Mouse (Mus musculus) layer of hippocampus, postnatal 25 days (tissue): Measurements from ENCODE around the gene Nfkbia. TPM values are rescaled to one million over a fixed set of nuclear protein-coding genes. Genes with fewer than 3 reads are reported as not detected.
A peak's percentile ranks its signal among the peaks of the same experiment; 100 is the strongest.

ENCODE experiments used
- DNase-seq, 2 experiments: peaks; one replicate each; pipeline ENCODE4 v3.0.0; 2022; ENCODE audit warnings: mixed read lengths in 2 of 2, low spot score in 1 of 2; ENCODE audit errors: extremely low spot score in 1 of 2
- total RNA-seq, 2 experiments: library from RNA; stranded (reverse); gene quantifications; 2 replicates each; pipeline ENCODE4 v1.2.3; 2021

Gene Nfkbia
- total RNA-seq, 2 experiments from 2014 or later = 26.8 to 44.1 TPM

DNA sequence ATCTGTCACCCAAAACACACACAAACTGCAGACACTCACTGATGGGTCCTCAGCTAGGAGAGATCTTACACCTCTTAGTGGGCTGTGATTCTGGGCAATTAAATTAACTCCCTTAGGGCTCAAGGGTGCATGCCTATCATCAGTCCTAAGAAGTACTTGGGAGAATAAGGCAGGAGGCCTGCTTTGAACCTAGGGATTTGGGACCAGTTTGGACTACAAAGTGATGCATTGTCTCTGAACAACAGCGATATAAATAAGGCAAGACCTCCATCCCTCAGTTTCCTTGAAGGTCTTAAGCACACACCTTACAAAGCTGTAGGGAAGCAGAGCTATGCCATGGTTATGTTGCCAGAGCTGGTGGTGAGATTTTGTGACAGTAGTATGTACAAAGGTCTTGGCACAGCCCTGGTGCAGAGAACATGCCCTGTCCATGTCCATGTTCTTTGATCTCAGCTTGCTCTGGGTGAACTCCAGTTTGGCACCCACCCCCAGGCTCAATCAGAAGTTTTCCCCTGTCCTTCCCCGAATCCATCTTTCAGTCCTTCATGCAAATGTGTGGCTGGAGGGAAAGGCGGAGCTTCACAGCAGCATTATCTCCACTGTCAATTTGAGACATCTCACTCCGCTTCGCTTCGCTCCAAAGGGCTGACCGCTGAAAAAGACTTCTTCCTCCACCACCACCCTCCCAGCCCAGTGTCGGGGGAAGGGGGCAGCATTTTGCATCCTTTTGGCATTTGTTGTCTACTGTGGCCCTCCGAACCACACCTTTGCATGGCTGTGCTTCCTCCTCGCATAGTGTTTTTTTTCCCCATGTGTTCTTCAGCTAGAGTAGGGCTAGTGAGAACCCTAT is 24.9 kb downstream of the Nfkbia start:
- no peak for DNase-seq

DNA sequence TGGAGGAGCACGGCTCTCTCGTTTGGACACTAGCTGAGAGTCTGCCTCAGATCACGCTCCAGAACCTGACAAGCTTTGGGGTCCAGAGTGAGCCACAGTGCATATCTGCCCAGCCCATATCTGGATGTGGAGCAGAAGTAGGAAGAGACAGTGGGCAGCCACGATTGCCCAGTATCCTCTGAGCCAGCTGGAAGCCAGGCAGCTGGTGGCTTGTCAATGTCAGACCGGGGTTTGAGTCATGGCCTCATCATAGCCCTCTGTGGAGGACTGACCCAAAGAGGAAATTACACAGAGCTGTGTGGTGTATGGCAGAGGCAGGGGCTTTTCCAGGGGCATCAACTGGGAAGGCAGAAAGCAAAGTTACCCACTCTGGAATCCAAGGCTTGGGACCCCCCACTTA is 25.6 kb downstream of the Nfkbia start:
- no peak for DNase-seq

DNA sequence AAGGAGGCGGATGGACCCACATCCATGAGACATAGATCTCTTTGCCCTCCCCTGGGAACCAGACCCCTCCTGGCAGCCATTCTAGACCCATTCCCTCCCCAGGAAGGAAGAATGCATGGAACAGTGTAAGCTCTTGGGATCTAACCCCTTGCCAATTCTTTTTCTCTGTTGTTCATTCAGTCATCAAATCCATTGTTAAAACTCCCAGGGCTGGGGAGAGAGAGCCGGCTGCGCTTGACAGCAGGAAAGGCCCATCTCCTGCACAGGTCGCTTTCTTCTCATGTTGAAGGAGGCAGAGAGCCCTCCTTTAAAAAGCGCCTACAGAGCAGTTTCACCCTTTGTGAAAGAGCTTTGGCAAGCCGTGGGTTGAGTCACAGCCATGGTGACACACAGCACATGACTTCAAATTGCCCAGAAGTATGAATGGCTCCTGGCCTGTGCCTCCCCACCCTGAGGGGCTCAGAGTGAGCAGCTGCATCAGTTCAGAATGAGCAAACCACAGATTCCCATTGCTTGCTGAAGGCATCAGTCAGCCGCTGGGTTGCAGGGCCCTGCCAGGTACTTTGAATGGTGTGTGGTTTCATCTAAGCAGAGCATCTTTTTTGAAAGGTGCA is 26.3 kb downstream of the Nfkbia start:
- DNase-seq = no peak

DNA sequence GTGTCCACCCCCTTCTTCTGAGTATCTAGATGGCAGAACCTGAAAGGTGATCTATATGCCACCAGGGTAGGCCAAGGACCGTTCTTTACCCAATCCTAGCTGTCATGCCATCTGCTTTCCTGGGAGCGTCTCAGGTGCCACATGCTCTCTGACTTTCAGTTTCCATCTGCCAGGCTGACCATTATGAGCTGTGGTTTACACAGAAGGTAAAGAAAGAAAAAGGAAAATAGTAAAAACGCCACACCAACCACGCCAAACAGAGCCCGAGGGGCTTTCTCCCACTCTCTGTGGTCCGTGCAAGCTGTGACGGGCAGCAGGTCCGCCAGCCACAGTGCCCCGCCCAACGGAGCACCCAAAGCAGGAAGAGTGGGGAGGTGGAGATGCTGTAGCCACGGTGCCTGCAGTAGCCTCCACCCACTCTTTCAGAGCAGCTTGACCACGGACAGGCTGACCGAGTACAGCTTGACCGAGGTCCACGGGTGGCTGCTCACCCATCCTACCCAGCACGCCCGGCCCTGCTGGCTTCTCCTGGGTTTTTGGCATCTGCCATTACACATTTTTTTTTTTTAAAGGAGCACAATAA is 27.0 kb downstream of the Nfkbia start:
- no peak for DNase-seq

DNA sequence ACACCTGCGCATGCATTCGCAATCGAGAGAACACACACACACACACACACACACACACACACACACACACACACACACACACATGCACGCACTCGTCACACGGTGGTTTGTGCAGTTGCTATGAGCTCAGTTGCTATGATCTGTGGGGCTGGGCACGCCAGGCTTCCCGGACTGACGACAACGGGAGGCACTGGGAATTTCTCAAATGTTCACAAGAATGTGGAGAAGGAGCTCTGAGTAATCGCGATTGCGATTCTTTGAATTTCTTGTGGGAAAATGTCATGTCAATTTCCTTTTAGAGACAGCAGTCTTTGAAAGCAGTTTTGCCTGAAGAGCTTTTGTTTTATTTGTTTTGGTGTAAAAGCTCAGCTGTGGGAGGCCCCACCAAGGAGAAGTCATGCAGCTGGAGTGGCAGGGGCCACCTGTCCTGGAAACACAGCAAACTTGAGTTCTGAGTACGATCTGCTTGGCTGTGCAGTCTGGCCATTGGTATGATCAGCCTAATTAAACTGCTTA is 27.5 kb downstream of the Nfkbia start:
- DNase-seq = peak in 1 of 2 experiments; percentile 32

DNA sequence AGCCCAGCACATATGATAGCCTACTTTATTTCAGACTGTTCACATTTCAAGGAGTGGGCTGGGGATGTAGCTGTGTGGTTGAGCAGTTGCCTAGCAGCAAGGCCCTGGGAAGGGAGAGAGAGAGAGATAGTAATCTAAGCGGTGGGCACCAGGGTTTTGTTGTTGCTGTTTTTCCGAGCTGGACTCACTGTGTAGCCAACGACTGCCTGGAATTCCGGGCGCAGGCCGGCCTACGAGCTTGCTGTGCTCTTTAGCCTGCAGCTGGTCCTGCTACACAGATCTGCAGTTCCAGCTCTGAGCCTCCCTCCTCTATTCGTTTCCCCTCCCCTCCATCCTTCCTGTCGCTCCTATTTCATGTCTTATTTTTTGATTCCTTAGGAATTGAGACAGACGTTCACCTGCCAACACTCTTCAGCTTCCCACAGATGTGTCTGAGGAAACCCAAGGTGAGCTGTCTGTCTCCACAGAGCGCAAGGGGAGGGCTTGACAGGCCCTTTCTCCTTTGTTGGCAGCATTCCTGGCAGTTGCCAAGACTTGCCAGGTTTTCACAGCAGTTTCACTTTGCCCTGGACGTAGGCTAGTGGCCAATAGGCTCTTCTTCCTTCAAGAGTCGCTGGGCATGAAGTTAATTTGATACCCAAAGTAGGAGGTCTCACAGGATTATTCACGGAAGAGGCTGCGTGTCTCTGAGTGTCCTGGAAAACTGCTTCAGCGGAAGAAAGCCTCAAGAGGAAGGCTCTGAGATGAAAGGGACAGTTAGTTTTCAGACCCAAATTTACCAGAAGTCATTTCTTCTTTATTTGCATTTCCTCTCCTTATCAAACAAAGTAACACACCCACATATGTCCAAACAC is 28.2 kb downstream of the Nfkbia start:
- DNase-seq = peak; percentile 35 to 36

DNA sequence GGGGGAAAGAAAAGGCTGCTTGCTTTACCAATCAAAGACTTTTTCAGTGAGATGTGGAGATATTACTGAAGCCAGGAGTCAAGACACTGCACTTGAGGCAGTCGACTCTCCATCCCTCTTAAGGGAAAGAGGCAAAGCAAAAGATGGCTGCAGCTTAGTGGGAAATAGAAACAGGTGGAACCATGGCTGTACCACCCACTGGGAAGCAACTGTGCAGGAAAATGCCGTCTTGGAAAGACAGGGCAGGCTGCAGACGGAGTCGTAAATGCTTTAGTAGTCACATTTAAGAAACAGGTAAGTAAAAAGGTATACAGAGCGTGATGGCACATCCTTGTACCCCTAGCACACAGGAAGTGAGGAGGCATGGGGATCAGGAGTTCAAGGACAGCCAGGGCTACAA is 29.4 kb downstream of the Nfkbia start:
- DNase-seq = no peak

DNA sequence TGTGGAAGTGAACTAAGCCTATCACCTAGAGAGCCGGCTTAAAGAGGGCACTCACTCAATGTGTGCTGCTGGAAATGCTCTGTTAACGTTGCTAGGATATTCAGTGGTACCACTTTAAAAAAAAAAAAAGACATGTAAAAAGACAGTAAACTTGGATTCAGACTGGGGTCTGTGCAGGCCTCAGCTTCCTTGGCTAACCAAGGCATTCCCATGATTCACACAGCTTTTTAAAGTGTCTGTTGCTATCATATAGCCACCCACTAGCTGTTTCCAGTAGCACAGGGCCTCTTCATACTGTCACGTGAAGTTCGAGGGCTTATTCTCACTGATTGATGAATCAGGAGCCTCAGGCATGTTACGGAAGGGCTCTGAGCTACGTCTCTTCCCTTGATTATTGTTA is 30.0 kb downstream of the Nfkbia start:
- no peak for DNase-seq

DNA sequence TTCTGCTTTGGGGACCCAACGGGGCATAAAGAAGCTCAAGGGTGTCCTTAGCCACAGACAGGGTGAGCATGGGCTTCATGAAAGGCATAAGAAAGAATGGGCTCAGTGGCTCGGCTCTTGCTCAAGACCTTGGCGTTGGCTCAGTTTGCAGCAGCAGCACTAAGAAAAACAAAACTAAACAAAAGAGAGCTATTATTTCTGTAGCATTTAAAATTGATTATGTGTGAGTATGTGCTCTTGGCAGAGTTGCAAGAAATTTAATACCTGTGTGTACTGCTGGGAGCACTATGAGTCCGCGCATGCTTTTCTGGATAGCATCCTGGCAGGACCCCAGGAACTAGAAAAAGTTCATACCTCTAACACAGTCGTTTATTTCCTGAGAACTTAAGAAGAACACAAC is 30.7 kb downstream of the Nfkbia start:
- no peak for DNase-seq

DNA sequence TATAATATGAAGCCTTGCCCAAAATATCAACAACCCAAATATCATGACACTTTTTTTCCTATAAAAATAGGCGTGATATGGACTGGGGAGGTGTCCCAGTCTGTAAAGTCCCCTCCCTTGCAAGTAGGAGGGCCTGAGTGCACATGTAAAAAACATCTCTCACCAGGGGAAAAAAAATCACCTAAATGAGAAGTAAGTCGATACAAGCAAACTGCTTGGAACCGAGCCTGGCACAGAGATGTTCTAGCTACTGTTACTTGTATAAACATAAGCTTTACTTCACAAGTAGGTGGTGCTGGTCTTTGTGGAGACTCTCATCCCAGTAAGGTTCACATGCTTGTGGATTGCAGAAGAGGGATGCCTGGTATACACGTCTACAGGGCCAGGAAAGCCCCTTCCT is 31.5 kb downstream of the Nfkbia start:
- DNase-seq = no peak

DNA sequence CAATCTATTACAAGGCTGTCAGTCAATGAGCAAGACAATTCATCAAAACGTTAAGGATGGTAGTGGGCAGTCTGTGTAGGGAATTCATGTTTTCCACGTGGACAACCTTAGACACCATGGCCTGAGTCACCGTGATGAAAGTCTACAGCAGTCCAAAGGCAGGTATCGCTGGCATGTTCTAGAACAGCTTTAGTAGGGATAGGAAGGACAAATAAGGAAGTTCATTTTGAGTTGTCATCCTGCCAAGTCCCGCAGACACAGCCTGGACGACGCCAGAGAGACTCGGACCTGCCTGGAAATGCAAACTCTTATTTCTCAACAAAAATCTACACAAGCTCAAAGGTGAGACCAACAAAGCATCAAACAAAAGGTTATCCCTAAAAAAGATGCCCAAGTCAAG is 32.7 kb downstream of the Nfkbia start:
- DNase-seq = no peak

DNA sequence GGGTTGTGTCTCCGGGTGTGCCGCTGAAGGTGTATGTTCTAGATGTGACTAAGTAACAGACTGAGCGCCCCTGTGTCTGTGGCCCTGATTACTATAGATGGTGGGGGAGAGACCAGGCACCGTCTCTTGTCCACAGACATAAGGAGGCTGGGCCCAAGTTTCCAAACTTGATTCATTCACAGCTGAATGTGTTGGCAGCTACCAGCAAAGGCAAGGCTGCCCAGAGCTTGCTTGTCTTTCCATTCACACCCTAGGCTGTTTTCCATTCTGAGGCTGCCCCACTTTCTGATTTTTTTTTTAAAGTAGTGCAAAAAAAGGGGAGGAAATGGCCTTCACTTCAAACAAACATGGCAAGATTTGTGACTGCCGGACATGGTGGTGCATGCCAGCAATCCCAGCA is 35.6 kb downstream of the Nfkbia start:
- DNase-seq = no peak

DNA sequence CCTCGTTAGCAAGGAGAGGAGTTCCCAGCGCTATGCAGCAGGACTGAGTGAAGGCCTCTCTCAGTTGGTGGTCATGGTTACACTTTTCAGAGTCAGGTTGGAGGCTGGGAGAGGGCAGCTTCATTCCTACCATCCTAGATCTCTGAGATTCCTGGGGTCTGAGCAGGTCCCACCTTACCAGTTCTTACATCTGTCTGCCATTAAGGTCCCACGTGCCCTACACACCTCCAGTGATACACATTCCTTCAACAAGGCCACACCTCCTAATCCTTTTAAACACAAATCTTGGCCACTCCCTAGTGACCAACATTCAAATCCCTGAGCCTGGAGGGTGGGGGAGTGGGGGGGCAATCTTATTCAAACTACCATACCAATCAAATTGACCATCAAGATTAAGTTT is 36.3 kb downstream of the Nfkbia start:
- no peak for DNase-seq

DNA sequence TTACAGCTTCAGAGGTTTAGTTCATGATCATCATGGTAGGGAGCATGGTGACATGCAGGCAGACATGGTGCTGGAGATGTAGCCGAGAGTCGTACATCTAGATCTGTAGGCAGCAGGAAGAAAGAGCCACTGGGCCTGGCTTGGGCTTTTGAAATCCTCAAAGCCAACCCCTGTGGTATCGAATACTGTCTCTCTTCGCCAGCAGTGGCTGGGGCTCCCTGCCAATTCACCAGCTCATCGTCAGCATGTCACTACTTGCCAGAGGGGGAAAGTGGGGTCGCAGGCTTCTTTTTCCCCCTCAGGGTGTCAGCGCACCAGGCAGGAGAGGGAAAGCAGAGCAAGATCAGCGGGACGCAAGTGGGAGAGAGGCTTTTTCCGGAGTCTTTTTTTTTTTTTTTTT is 37.2 kb downstream of the Nfkbia start:
- DNase-seq = no peak

DNA sequence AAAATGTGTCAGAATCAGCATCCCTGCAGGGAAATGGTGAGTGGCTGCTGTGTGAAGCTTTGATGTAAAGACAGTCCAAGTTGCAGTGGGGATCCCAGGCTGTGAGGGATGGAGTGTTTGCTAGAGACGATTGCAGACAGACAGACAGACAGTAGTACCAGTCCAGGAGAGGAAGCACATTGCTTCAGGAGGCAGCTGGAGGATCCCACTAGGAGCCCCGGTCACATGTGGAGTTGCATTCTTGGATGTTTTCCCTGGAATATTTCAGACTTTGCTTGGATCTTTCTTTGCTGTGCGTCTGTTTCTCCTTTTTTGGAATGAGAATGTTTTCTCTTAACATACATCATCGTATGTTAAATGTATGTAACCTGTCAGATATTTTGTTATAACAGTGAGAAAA is 38.5 kb downstream of the Nfkbia start:
- no peak for DNase-seq

DNA sequence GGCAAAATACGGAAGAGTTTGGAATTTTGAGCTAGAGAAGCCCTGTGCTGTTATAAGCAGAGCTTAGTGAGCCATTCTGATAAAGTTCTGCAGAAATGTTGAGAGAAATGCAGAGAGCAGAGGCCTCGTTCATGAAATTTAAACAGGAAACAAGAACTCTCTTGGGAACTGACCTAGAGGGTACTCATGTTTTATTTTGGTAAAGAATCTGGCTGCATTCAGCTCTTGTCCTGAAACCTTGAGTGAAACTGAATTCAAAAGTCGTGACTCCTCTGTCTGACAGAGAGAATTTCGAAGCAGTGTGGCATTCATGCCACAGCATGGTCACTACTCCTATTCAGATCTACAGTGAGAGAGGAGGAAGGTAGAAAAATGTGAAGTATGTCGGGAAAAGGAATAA is 39.6 kb downstream of the Nfkbia start:
- no peak for DNase-seq

DNA sequence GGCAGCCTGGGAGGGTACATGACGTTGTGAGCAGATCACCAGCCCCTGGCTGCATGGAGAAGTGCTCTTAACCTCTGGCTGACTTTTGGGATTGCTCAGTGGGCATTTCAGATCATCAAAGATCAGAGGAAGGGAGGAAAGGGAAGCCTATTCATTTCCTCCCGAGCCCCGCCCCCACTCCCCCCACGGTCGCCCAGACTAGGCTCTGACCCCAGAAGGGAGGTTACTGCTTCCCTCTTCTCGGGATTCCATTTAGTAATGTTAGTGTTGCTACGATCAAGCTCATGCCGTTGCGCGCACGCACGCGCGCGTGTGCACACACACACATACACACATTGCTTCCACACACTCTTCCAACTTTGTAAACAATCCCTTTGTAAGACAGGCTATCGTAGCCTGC is 42.0 kb downstream of the Nfkbia start:
- DNase-seq = no peak

DNA sequence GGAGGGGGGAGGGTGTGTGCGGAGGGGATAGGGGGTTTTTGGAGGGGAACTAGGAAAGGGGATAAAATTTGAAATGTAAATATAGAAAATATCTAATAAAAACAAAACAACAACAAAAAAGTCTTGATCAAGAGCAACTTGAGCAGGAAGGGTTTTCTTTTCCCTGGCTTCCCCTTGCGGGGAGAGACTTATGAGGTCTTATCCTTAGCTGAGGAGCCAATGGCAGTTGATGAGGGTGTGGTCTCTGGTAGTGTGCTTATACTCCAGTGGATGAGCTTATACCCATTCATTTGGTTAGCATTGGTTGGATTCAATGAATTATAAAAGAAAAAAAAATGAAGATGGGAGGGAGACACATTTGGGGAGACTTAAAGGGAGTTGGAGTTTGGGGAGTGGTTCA is 43.4 kb downstream of the Nfkbia start:
- no peak for DNase-seq

DNA sequence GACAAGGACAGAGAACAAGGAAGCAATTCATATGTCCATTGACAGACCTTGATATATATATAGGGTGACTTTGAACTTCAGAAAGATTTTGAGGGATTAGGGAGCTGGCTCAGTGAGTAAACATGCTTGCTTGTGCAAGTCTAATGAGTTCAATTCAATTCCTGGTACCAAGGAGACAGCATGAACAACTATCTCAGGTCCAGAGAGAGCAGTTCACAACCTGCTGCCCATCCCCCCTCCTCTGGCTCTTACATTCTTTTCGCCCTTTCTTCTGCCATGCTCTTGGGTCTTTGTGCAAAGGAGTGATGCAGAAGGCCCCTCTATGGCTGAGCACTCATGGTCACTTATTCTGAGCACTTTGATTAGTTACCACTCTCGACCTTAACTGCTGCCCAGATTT is 44.0 kb downstream of the Nfkbia start:
- no peak for DNase-seq

DNA sequence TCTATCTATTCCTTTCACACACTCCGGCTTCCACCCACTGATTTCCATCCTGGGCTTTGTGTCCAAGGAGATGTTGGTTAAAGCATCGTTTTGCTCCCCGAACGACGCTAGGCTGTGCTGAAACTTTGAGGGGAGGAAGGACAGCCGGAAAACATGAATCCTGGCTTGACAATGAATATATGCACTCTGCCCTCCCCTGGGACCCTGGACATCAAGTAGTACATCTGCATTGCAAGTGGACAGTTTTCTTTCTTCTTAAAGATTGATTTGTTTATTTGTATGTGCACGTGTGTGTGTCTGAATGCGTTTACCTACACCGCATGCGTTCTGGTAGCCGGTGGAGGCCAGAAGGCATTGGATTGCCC is 45.1 kb downstream of the Nfkbia start:
- DNase-seq = no peak
